Mouse (Mus musculus) spleen, adult 2 months (tissue): ENCODE measurements around the gene Zfp622.

ENCODE experiments used
- CTCF ChIP-seq: fragments of 200-500 bp; IDR thresholded peaks from 2 replicates; pipeline ENCODE4 v1.5.1; 2011; ENCODE audit warnings: mild to moderate bottlenecking, inconsistent platforms; ENCODE audit not compliant: insufficient read depth, insufficient read length, insufficient replicate concordance; ENCODE audit errors: extremely low read depth
- POLR2A ChIP-seq: fragments of 200-500 bp; IDR thresholded peaks from 2 replicates; pipeline ENCODE4 v1.6.1; 2011; ENCODE audit warnings: low read depth, low read length, inconsistent platforms

- TF ChIP-seq CTCF (no peak), POLR2A (no peak)
Measured at GRCm38 (mm10) chr15:25995521-25995920, 11.4 kb downstream of the Zfp622 start.
